Mouse (Mus musculus) CD4-positive, CD25-positive, alpha-beta regulatory T cell, adult 2 months (primary cell): Measurements from ENCODE around the gene Flvcr2.
A peak's percentile ranks its signal among the peaks of the same experiment; 100 is the strongest.

Experiments used
- DNase-seq: peaks from one replicate; pipeline ENCODE4 v3.0.0-alpha.2; 2012; ENCODE audit warnings: low read depth, low spot score

The Flvcr2 gene

DNA sequence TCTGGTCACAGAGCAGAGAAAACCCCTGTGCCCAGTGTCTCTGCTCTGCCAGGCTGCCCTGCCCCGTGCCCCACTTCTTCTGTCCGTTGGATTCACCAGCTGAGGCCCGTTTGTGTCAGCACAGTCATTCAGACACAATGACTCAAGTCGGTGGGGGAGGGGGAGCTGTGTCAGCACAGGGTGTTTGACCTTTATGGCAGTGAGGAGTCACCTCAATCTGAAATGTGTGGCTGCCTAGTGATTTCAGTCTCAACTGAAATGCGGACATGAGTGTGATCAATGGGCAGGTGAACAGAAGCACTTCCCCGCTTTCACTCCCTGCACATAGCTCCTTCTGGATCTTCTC lies 16.4 kb upstream of the Flvcr2 start:
- peak; percentile 59 for DNase-seq

DNA sequence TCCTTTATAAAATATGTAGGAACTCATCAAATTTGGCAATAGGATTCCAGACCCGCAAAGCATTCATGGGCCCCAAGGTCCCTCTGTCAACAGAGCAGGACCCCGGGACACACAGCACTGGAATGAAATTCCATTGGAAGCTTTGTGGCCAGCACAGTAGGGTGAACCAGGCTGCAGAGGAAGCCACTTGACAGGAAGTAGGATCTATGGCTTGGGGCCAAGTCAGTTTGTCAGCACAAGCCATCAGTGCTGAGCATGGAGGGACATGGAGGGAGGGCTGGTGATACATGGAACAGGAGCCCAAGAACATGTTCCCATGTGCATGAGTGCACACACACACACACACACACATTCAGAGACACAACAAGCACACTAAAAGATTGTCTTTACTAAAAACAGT lies 10.1 kb upstream of the Flvcr2 start:
- no peak for DNase-seq

DNA sequence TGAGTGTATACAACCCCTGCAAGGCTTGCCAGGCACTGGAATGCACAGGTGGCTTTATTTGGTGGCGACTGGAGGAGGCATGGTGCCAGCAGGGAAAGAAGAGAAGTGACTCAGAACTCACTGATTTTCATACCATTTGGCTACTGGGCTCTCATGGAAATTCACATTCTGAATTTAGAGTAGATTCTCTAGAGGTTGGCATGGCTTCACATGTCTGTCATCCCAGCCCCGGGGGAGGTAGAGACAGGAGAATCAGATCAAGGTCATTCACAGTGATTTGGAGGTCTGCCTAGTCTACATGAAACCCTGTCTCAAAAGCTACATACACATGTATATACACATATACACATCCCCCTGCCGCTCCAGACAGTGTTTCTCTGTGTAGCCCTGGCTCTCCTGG lies 9.4 kb upstream of the Flvcr2 start:
- no peak for DNase-seq

DNA sequence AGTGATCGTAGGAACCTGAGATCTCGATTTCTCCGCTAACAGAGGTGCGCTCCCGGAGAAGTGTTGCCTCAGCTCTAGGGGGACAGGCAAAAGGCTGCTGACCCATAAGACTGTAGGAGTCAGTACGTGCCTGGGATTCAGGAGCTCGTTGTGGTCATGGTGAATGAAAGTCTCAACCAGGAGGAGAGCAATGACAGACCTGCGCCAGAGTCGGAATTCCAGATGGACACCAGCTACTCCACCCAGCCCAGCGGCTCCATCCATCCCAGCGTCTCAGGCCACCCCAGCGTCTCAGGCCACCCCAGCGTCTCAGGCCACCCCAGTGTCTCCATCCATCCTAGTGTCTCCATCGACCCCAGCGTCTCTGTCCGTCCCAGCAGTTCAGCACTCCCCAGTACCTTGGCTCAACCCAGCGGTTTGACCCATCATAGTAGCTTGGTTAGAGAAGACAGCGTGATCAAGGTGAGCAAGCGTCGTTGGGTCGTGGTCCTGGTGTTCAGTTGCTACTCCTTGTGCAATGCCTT lies 419 bp downstream of the Flvcr2 start:
- DNase-seq: no peak

DNA sequence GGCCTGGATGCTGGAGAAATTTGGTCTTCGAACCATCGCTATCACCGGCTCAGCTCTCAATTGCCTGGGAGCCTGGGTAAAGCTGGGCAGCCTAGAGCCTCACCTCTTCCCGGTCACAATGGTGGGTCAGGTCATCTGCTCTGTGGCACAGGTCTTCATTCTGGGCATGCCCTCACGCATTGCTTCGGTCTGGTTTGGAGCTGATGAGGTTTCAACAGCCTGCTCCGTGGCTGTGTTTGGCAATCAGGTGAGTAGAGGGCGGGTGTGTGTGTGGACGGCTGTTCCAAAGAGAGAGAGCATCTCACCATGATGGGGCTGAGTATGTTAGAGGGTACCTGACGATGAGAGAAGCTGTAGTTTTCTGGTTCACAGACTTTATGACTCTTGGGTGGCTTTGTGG lies 1.0 kb downstream of the Flvcr2 start:
- DNase-seq: no peak

DNA sequence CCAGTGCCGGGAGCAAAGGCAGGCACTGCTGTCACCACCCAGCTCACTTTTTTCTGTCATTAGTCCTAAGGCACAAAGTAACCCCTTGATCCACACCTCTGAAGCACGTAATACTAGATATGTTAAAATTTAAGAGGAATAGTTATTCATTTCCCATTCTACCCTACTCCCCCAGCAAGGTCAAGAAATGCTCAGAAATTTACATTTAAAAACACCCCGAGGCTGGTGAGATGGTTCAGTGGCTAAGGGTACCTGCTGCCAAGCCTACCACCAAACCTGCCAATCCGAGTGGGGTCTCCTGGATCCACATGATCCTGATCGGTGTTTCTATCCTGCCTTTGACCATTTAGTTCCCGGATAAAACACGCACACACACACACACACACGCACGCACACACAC lies 3.5 kb downstream of the Flvcr2 start:
- DNase-seq: no peak

DNA sequence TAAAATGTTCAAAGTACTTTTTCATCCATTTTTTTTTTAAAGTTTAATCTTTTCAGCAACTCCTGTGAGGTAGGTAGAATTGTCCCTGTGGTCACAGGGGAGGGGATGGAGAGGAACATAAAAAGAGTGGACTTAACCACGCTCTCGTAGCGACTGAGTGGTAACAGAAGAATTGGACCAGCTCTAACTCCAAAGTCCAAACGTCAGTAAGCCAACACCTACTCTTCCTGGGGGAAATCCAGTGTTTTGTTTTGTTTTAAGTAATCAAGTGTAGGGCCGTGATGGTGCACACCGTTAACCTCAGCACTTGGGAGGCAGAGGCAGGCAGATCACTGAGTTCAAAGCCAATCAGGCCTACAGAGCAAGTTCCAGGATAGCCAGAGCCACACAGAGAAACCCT lies 5.8 kb downstream of the Flvcr2 start:
- no peak for DNase-seq

DNA sequence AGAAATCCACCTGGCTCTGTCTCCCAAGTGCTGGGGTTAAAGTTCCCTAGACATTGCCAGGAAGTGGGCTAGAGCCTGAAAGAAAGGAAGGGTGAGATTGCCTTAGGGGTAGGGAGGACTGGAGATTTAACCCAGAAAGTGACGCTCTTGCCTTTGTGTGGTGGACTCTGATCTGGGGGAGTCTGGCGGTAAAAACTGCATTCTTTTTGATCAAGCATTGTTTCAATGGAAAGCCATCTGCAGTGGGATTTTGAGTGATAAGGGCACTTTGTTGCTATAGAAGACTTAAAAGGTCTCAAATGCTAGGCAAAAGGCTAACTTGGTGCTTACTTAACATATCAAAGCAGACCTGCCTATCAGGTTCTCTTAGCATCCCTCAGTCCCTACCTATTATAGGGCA lies 6.9 kb downstream of the Flvcr2 start:
- no peak for DNase-seq

DNA sequence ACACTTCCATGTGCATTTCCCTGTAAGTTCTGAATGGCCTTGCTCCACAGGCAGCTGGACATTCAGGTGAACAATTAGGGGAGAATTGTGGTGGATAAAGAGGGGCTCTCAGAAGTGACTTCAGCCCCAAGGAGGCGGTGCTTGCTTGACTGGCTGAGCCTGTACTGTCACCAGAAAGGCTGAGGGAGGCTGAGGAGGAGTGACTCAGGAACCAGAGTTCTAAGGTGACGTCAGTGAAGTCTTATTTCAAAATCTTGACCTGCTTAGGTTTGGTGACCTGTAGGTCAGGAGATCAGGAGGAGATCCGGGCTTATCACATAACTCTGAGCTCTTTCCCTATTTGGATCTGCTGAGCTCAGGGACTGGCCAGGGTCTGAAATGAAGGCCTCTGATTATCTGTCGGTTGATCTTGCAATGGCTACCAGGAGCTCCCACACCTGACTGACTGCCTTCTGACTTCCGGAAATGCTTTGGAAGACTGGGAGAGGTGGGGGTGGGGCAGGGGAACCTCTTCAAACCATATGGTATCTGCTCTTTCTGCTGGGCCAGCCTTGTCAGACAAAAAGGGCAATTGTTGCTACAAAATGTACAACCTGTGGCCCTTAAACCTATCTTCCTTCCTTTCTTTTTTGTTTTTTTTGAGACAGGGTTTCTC lies 8.4 kb downstream of the Flvcr2 start:
- DNase-seq: no peak

DNA sequence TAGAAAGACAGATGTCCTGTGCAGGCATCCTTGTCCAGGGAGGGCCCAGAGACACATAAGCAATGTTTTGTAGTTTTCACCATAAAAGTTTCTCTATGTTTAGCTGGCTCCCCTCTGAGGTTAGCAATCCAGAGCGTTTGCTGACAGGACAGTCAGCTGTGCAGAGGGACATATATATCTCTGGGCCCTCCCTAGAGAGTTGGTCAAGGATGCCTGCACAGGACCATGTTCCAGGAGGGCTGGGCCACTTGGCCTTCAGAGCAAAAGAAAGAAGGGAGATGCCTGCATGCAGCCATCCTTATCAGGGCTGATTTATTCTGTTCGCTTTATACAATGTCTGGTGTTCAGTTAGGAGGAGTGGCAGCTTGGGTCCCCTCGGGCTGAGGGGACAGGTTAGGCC lies 10.1 kb downstream of the Flvcr2 start:
- no peak for DNase-seq

DNA sequence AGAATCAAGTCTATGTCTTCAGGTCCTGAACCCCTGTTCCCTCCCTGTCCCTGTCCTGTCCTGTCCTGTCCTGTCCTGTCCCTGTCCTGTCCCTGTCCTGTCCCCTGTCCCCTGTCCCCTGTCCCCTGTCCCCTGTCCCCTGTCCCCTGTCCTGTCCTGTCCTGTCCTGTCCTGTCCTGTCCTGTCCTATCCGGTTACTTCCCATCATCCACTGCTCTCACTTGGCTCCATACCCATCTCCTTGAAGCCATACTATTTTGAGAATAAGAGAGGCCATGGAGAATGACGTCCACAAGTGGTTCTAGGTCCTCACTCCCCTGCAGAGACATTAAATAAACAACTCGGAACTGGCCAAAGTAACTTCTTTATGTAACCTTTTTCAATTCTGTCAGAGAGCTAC lies 10.7 kb downstream of the Flvcr2 start:
- no peak for DNase-seq

DNA sequence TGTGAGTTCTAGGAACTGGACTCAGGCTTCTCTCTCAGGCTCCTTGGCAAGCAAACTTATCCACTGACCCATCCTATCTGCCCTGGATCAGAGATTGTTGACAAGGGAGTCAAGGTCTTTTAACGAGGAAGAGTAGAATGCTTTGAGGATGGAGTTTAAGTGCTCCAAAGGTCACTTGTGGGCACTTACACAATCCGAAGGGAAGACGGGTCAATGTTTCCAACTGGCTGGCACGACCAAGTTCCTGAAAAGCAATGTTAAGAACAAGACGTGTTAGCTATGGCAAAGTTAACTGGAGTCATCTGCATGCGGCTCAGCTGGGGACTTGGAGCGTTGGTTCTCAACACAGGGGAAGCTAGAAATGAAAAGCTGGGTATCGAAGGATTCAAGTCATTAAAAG lies 12.4 kb downstream of the Flvcr2 start:
- no peak for DNase-seq

DNA sequence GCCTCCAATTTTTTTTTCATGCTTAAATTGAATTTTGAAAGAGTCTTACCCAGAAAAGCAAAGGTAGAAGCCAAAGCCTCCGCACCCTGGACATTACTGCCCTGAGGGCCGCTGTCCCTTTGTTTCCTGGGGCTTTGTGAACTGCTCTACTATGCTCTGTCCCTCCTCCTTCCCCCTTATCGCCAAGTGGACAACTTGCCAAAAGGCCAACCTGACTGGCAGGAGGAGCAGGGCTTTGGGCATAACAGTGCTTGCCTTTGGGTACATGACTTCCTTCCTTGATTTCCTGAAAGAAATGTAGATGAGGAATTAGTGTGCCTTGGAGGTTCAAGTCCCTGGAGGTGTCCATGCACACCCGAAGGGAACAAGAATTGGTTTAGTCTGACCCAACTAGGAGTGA lies 15.1 kb downstream of the Flvcr2 start:
- no peak for DNase-seq

DNA sequence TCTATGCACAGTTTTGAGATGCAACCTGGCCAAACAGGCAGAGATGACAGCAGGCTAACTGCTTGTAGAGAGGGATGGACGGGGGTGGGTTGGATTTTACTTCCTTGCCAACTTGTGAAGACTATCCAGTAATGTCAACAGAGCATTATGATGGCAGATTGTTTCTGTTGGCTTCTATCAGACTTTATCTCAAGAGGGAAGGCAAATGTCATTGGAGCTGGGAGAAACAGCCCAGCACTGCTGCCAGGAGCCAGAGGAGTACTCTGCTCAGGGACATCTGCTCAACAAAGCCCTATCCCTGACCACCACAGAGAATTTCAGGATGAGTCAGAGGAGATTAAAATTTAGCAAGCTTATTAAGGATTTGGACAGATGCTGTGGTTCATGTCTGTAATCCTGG lies 18.3 kb downstream of the Flvcr2 start:
- DNase-seq: no peak

DNA sequence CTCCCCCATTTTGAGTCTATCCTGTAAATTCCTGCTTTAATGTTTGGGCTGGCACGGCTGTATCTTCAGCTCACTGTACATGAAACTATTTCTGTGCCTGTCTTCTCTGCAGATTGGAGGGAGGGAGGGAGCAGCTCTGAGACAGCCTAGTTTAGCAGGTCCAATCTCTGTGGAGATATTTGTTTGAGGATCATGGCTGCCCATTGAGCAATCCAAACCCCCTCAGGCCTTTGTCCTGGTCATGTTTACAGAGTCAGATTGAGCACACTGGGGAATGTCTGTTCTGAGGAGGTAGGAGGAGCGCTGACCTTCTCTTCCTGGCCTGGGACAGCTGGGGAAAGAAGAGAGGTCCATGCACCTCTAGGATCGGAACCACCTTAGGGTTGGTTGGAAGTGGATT lies 19.9 kb downstream of the Flvcr2 start:
- DNase-seq: no peak

DNA sequence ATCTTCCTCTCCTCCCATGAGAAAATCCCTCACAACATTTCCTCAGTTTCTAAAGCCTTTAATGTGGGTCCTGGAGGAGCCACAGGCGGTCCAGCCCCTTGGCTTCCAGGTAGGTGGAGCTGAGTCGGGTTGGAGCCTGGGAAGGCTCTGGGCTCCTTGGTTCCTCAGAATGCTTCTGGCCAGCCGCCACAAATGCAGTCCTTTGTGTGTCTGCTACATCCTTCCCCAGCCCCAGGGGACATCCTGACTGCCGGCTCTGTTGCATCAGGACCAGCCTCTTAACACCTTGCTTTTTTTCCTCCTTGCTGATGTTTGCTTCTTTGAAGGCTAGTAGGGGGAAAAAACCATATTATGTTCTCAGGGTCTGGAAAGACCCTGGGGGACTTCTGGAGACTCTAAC lies 21.4 kb downstream of the Flvcr2 start:
- no peak for DNase-seq

DNA sequence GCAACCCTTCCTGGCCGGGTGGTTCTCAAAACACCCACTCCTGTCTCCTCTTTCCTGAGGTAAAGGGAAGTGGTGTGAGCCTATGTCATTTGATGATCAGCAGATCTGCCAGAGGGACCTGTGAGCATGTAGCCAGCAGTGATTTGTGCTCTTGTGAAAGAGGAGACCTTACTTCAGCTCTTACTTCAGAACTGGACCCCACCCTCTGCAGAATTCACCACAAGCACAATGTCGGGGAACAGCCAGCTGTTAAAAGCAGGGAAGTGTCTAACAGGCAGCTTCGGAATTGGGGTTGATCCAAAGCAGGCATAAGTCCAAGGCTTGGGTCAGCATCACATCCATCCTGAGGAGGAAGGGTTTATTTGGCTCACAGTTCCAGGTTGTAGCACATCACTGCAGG lies 25.0 kb downstream of the Flvcr2 start:
- DNase-seq: no peak

DNA sequence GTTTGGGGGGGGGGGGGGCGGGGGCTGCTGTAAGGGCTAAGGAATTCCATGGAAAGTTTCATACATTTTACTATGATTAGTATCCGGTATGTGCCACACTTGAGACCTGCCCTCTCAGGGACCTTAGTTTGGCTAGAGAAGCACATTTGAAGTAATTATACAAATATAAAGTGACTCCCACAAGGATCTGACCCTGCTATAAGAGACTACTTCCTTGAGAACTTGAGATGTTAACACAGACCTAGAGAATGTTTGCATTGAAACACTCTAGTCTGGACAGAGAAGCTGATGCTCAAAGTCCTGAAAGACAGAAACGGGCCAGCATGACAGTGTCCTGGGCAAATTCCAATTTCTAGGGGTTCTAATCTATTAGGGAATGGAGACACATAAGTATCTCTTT lies 32.6 kb downstream of the Flvcr2 start:
- no peak for DNase-seq

DNA sequence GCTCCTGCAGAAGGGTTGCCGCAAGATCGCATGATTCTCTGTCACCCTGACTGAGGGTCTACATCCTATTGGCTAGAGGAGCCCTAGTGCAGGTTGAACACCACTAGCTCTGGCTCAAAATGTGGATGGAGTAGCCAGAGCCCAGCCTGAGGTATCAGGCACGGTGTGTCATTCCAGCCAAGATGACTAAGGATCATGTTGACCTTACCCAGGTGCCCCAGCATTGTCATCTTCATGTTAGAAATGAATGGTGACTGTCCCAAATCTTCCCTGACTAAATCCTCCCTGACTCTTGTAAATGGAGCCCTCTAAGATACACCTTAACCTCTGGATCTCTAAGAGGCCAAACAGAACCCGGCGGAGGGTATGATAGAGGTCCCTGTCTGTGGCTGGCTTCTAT lies 33.4 kb downstream of the Flvcr2 start:
- DNase-seq: no peak

DNA sequence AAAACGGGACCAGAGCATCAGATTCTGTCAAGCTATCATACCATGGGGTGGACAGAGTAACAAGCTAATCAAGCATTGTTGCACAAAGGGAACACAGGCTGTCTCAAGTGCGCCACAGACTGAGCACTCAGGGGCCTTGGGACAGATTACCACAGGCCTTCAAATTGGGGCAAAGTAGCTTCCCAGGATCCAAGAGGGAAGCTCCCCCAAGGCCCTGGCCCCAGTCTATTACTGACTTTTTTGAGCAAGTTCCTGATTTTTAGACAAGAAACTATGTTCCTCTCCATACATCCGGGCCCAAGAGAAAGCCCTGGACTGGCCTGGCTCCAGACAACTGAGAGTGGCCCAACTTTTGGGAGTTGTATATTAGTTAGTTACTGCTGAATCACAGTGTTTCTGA lies 35.3 kb downstream of the Flvcr2 start:
- no peak for DNase-seq

DNA sequence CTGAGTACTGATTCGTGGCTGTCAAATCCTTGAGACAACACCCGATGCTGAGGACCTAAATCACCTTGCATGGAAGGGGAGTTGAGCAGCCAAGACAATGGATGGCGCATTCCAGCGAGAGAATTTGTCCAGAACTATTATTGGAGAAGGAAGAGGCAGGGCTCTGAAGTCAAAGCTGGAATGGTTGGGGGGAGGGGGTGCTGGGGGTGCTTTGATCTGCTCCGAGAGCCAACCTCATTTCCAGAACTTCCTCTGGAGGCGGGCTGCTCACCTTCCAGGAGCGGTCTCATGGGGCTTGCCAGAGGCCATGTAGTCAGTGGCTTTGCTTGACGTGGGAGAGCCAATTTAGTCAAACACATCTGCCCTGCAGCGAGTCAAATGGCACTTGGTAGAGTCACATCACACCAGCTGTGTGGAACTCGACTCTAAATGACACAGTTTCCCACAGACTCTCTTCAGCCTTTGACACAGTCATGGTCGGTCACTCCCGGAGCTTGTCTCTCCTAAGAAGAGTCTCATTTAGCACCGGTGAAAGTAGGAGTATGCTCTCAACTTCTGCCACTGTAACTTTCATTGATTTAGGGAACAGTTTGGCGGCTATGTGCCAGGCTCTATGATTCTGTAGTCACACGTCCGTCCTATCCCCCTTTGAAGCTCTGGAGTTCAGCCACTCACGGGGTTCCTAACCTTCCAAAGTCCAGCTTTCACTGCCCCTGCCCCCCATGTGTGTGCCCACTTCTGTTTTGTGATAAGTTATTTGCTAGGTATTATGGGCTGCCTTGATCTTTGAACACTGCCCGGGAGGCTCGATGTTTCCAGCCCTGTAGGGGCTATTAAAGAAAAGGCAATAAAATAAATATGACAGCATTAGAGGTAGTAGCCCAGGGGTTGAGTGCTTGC lies 38.8 kb downstream of the Flvcr2 start:
- no peak for DNase-seq

DNA sequence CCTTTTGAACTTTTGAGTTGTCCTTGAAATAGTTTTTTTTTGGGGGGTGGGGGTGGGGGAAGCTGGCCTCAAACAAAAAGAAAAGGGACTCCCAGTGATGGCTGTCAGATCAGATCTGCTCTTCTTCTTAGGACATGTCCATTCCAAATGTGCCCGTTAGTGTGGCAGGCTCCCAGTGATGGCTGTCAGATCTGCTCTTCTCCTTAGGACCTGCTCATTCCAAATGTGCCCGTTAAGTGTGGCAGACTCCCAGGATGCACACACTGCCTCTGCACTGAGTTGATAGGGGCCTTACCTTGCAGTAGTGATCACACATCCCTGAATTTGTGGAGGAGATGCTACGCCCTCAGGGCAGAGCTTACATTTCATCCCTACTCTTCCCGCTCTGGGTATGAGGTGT lies 45.8 kb downstream of the Flvcr2 start:
- no peak for DNase-seq

DNA sequence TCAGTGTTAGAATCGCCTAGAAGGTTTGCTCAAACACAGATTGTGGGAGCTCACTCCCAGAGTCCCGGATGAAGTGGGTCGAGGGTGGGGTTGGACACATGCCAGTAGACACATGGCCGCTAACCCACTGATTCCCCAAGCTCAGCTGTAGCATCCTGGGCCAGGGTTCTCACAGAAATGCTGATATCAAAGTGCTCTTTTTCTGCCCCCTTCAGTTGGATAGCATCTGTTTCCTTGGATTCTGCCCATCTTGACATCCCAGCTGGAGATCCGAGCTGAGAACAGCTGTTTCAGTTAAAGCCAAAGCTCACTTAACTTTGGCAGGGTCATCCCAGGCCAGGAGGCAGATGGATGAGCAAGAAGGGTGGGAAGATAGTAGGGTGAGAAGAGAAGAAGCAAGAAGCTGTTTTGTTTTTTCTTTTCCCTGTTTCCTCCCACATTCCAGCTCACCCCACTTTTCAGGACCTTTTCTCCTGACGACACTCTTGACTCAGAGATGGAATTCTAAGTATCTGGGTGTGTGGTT lies 46.5 kb downstream of the Flvcr2 start:
- DNase-seq: no peak
